8 mouse cellular contexts compared by ENCODE assay signal in genomic region chr6:37592101-37593032, GRCm38 (mm10).
DNase-seq lines count a peak whose midpoint lies in the region; ATAC-seq and TF ChIP-seq lines count a peak whose summit lies in the region.

No protein-coding gene starts in this region.

- WGBS in embryonic facial prominence, embryonic 13.5 days = 41% methylated on average over 19 of the region's 19 CpGs
- 57% methylated on average over 19 of the region's 19 CpGs for WGBS in heart, embryonic 15.5 days
- WGBS in kidney, postnatal 0 days = 56% methylated on average over 19 of the region's 19 CpGs
- 56% methylated on average over 19 of the region's 19 CpGs for WGBS in lung, adult 2 months

- no peak for TF ChIP-seq POLR2A in lung, adult 2 months (IDR thresholded peaks at IDR 0.05; ENCODE audit: borderline replicate concordance, extremely low read depth, low read depth, low read length)

- H3K9ac ChIP-seq in embryonic facial prominence, embryonic 13.5 days = no peak overlapping the region
- H3K9ac ChIP-seq in heart, embryonic 15.5 days = no peak overlapping the region
- no peak overlapping the region for H3K9ac ChIP-seq in kidney, postnatal 0 days (ENCODE audit: low read depth, low read length)

- DNase-seq in CD8-positive naive resting alpha-beta T cell, adult 2 months (ENCODE audit: low read depth in 2 of 2, low spot score in 2 of 2) = peak; percentile 56 to 74
- DNase-seq in adrenal gland, postnatal 36 days = peak; percentile 25 to 55
- peak; percentile 82 for DNase-seq in kidney, postnatal 0 days (ENCODE audit: low spot score)
- DNase-seq in lung, adult 2 months = peak; percentile 33
- DNase-seq in ovary, postnatal 14 days (ENCODE audit: low spot score) = peak; percentile 19
- no peak for DNase-seq in urinary bladder, postnatal 10 days (ENCODE audit: low spot score)

- H3K9me3 ChIP-seq in embryonic facial prominence, embryonic 13.5 days = no peaks in the 10 kb centered on the region
- no peaks in the 10 kb centered on the region for H3K9me3 ChIP-seq in heart, embryonic 15.5 days (replicated peaks)
- no peaks in the 10 kb centered on the region for H3K9me3 ChIP-seq in kidney, postnatal 0 days (replicated peaks; ENCODE audit: low read length)

- TF ChIP-seq CTCF in kidney, postnatal 0 days (IDR thresholded peaks at IDR 0.05; ENCODE audit: low read depth) = peak; percentile 76
- TF ChIP-seq CTCF in lung, adult 2 months (IDR thresholded peaks at IDR 0.05; ENCODE audit: insufficient read depth, low read length) = peak; percentile 72

- peak overlapping the region; percentile 23; the same call in 1 of the 2 replicates for H3K4me2 ChIP-seq in embryonic facial prominence, embryonic 13.5 days
- no peak overlapping the region for H3K4me2 ChIP-seq in heart, embryonic 15.5 days
- no peak overlapping the region for H3K4me2 ChIP-seq in kidney, postnatal 0 days (ENCODE audit: low read length)

- H3K27ac ChIP-seq in embryonic facial prominence, embryonic 13.5 days = 0 out of 2 replicates have a peak overlapping the region, but pooled peaks have one; percentile 36
- peak overlapping the region; percentile 39 for H3K27ac ChIP-seq in heart, embryonic 15.5 days
- peak overlapping the region; percentile 62 for H3K27ac ChIP-seq in kidney, postnatal 0 days

- H3K4me1 ChIP-seq in embryonic facial prominence, embryonic 13.5 days = peaks cover 9% of the 10 kb centered on the region; the same call in 1 of the 2 replicates
- H3K4me1 ChIP-seq in heart, embryonic 15.5 days (replicated peaks) = no peaks in the 10 kb centered on the region; the same call in 1 of the 2 replicates
- peaks cover 7% of the 10 kb centered on the region; the same call in 1 of the 2 replicates for H3K4me1 ChIP-seq in kidney, postnatal 0 days (replicated peaks; ENCODE audit: insufficient read depth, low read length)
- H3K4me1 ChIP-seq in lung, adult 2 months (ENCODE audit: control insufficient read depth, insufficient read depth, low read length) = peaks cover 4% of the 10 kb centered on the region

- H3K4me3 ChIP-seq in embryonic facial prominence, embryonic 13.5 days = no peak overlapping the region
- H3K4me3 ChIP-seq in heart, embryonic 15.5 days = no peak overlapping the region
- H3K4me3 ChIP-seq in kidney, postnatal 0 days (replicated peaks; ENCODE audit: low read depth, low read length) = no peak overlapping the region
- no peak overlapping the region for H3K4me3 ChIP-seq in lung, adult 2 months (replicated peaks; ENCODE audit: extremely low read depth, low read depth, low read length)

- no peak for ATAC-seq in embryonic facial prominence, embryonic 13.5 days (ENCODE audit: insufficient number of reproducible peaks, insufficient read depth, low FRiP score, low TSS enrichment, low read depth)
- ATAC-seq in heart, embryonic 15.5 days (replicated peaks; ENCODE audit: insufficient number of reproducible peaks, insufficient read depth, low FRiP score, low read depth) = no peak; the same call in 1 of the 2 replicates
- ATAC-seq in kidney, postnatal 0 days (replicated peaks; ENCODE audit: low FRiP score, low read depth) = peak; percentile 65; the same call in 1 of the 2 replicates

- no peaks in the 10 kb centered on the region for H3K36me3 ChIP-seq in embryonic facial prominence, embryonic 13.5 days
- H3K36me3 ChIP-seq in heart, embryonic 15.5 days = no peaks in the 10 kb centered on the region
- H3K36me3 ChIP-seq in kidney, postnatal 0 days (ENCODE audit: insufficient read depth, low read length) = no peaks in the 10 kb centered on the region

- H3K27me3 ChIP-seq in embryonic facial prominence, embryonic 13.5 days = no peaks in the 10 kb centered on the region
- no peaks in the 10 kb centered on the region for H3K27me3 ChIP-seq in heart, embryonic 15.5 days
- no peaks in the 10 kb centered on the region for H3K27me3 ChIP-seq in kidney, postnatal 0 days (ENCODE audit: insufficient read depth, low read length)
